Mouse (Mus musculus) lung, postnatal 0 days (tissue): ENCODE results near the gene Zbtb17. TPM values are rescaled to one million over a fixed set of nuclear protein-coding genes. Genes with fewer than 3 reads are reported as not detected.
A peak's percentile ranks its signal among the peaks of the same experiment; 100 is the strongest.

Experiments used
- ATAC-seq: fragments of 200-750 bp; cut with Nextera tagmentation; 2 replicates; pipeline ENCODE4 v1.8.0; 2017; ENCODE audit warnings: moderate library complexity
- DNase-seq: peaks from one replicate; pipeline ENCODE4 v3.0.0-alpha.2; 2016; ENCODE audit warnings: low spot score
- H3K27ac ChIP-seq: fragments of 300-500 bp; sonication (generic); 2 replicates; pipeline ENCODE4 v1.5.1; 2014; ENCODE audit warnings: antibody characterized with exemption, mild to moderate bottlenecking, low read length, mixed read lengths
- H3K27me3 ChIP-seq: fragments of 300-500 bp; sonication (generic); replicated peaks from 2 replicates; pipeline ENCODE4 v1.6.1; 2014; ENCODE audit warnings: low read length, mixed read lengths; ENCODE audit not compliant: insufficient read depth
- H3K36me3 ChIP-seq: fragments of 300-500 bp; sonication (generic); 2 replicates; pipeline ENCODE4 v1.6.1; 2014; ENCODE audit warnings: low read length, mixed read lengths; ENCODE audit not compliant: insufficient read depth
- H3K4me1 ChIP-seq: fragments of 300-500 bp; sonication (generic); 2 replicates; pipeline ENCODE4 v1.6.1; 2014; ENCODE audit warnings: antibody characterized with exemption, low read depth, low read length, mixed read lengths; ENCODE audit not compliant: insufficient read depth
- H3K4me2 ChIP-seq: fragments of 300-500 bp; sonication (generic); replicated peaks from 2 replicates; pipeline ENCODE4 v1.6.1; 2014; ENCODE audit warnings: low read depth, mild to moderate bottlenecking, low read length, moderate library complexity, mixed read lengths
- H3K4me3 ChIP-seq: fragments of 300-500 bp; sonication (generic); 2 replicates; pipeline ENCODE4 v1.5.1; 2014; ENCODE audit warnings: low read depth, low read length
- H3K9ac ChIP-seq: fragments of 300-500 bp; sonication (generic); replicated peaks from 2 replicates; pipeline ENCODE4 v1.6.1; 2014; ENCODE audit warnings: low read depth, mild to moderate bottlenecking
- H3K9me3 ChIP-seq: fragments of 300-500 bp; sonication (generic); 2 replicates; pipeline ENCODE4 v1.6.1; 2016; ENCODE audit warnings: low read length, mixed read lengths
- CTCF ChIP-seq: IDR thresholded peaks from 2 replicates; pipeline ENCODE4 v1.5.1; 2016; ENCODE audit warnings: antibody characterized with exemption, mild to moderate bottlenecking
- EP300 ChIP-seq: IDR thresholded peaks from 2 replicates; pipeline ENCODE4 v1.6.1; 2016; ENCODE audit warnings: antibody characterized with exemption, mild to moderate bottlenecking, control low read depth
- WGBS: fragments of 180-500 bp; shearing (Covaris S2); extraction: QIAGEN DNeasy Blood & Tissue Kit; methylation state at CpG from one replicate; pipeline ENCODE4 v1.1.7; 2014; 5-methylcytosine and 5-hydroxymethylcytosine counted together
- polyA plus RNA-seq: library from polyadenylated mRNA; unstranded; fragments of >200 nt; fragmentation: Nextera tagmentation; extraction: Ambion mirVana; gene quantifications from 2 replicates; pipeline ENCODE4 v1.2.1, GENCODE M21; 2015

The Zbtb17 gene
- polyA plus RNA-seq: 14.1 and 14.3 TPM in 2 replicates

GRCm38 (mm10) chr4:141444451-141445327 lies at the start of gene Zbtb17:
Zbtb17 (plus strand) TSS chr4:141444654.
- DNase-seq (peak; percentile 96), ATAC-seq (peak; percentile 97)
- WGBS: 1% methylated on average over 64 of the region's 102 CpGs
- peak within 1 kb of the TSS; percentile 65 for H3K9ac ChIP-seq
- peak within 1 kb of the TSS; percentile 99 for H3K4me3 ChIP-seq
- H3K27me3 ChIP-seq: no peaks in the 10 kb centered on the region
- H3K4me2 ChIP-seq: peak within 1 kb of the TSS; percentile 91
- no peak within 1 kb of the TSS for H3K27ac ChIP-seq
- TF ChIP-seq CTCF: no peak
- TF ChIP-seq EP300: no peak
- no peaks in the 10 kb centered on the region for H3K9me3 ChIP-seq
- H3K4me1 ChIP-seq: peaks cover 10% of the 10 kb centered on the region; the same call in 1 of the 2 replicates
- peaks cover 5% of the 10 kb centered on the region; the same call in 1 of the 2 replicates for H3K36me3 ChIP-seq

GRCm38 (mm10) chr4:141394751-141395150 lies 49.7 kb upstream of the Zbtb17 start:
- no peaks in the 10 kb centered on the region for H3K36me3 ChIP-seq
- TF ChIP-seq EP300 (no peak), CTCF (no peak)
- no peaks in the 10 kb centered on the region for H3K27me3 ChIP-seq
- no peak overlapping the region; the same call in 1 of the 2 replicates for H3K4me2 ChIP-seq
- no peaks in the 10 kb centered on the region for H3K4me1 ChIP-seq
- H3K4me3 ChIP-seq: no peak overlapping the region
- 16% methylated on average over 16 of the region's 16 CpGs for WGBS
- H3K9me3 ChIP-seq: no peaks in the 10 kb centered on the region
- DNase-seq (peak; percentile 35), ATAC-seq (peak; percentile 66)
- H3K9ac ChIP-seq: no peak overlapping the region
- no peak overlapping the region for H3K27ac ChIP-seq

GRCm38 (mm10) chr4:141397861-141398260 lies 46.6 kb upstream of the Zbtb17 start:
- ATAC-seq (no peak), DNase-seq (no peak)
- no peaks in the 10 kb centered on the region for H3K36me3 ChIP-seq
- no peak overlapping the region for H3K9ac ChIP-seq
- TF ChIP-seq CTCF (no peak), EP300 (no peak)
- H3K4me2 ChIP-seq: no peak overlapping the region
- no peak overlapping the region for H3K27ac ChIP-seq
- H3K4me3 ChIP-seq: no peak overlapping the region
- 69% methylated on average over 12 of the region's 12 CpGs for WGBS
- no peaks in the 10 kb centered on the region for H3K4me1 ChIP-seq
- no peaks in the 10 kb centered on the region for H3K27me3 ChIP-seq
- H3K9me3 ChIP-seq: no peaks in the 10 kb centered on the region

- DNase-seq (no peak), ATAC-seq (no peak)
- Histone ChIP-seq H3K36me3 (no peaks in the 10 kb centered on the region), H3K27ac (no peak within 1 kb of the TSS), H3K9ac (no peak within 1 kb of the TSS), H3K4me1 (no peaks in the 10 kb centered on the region), H3K4me2 (no peak within 1 kb of the TSS), H3K4me3 (no peak within 1 kb of the TSS), H3K27me3 (no peaks in the 10 kb centered on the region), H3K9me3 (no peaks in the 10 kb centered on the region)
- no peak for TF ChIP-seq CTCF
- no peak for TF ChIP-seq EP300
- 34% methylated on average over 12 of the region's 12 CpGs for WGBS
Measured at GRCm38 (mm10) chr4:141398545-141398944, 45.9 kb upstream of the Zbtb17 start, which contains the start of gene Clcnka. Clcnka (minus strand) TSS chr4:141398724.

GRCm38 (mm10) chr4:141400171-141400570 lies 44.3 kb upstream of the Zbtb17 start:
- no peak overlapping the region for H3K4me2 ChIP-seq
- TF ChIP-seq EP300 (no peak), CTCF (no peak)
- WGBS: 81% methylated on average over 15 of the region's 15 CpGs
- no peak overlapping the region for H3K4me3 ChIP-seq
- DNase-seq: no peak
- no peaks in the 10 kb centered on the region for H3K36me3 ChIP-seq
- H3K4me1 ChIP-seq: no peaks in the 10 kb centered on the region
- ATAC-seq: no peak
- no peak overlapping the region for H3K9ac ChIP-seq
- no peak overlapping the region for H3K27ac ChIP-seq
- no peaks in the 10 kb centered on the region for H3K27me3 ChIP-seq
- no peaks in the 10 kb centered on the region for H3K9me3 ChIP-seq

GRCm38 (mm10) chr4:141404518-141405313 lies 39.7 kb upstream of the Zbtb17 start:
- Histone ChIP-seq H3K4me2 (no peak overlapping the region), H3K27me3 (no peaks in the 10 kb centered on the region), H3K4me1 (no peaks in the 10 kb centered on the region), H3K27ac (no peak overlapping the region), H3K9ac (no peak overlapping the region), H3K9me3 (no peaks in the 10 kb centered on the region), H3K36me3 (no peaks in the 10 kb centered on the region), H3K4me3 (no peak overlapping the region)
- WGBS: 12% methylated on average over 15 of the region's 15 CpGs
- DNase-seq: peak; percentile 83
- no peak for TF ChIP-seq EP300
- peak; percentile 99 for TF ChIP-seq CTCF
- peak; percentile 71 for ATAC-seq
